Mouse (Mus musculus): ENCODE measurements around the gene Tanc1. TPM values are rescaled to one million over a fixed set of nuclear protein-coding genes. Genes with fewer than 3 reads are reported as not detected.

The Tanc1 gene
- total and polyA plus RNA-seq, 2 experiments from 2014 or later, result 2.7 to 7.3 TPM

- WGBS, result 74% methylated on average over 12 of the region's 12 CpGs
Observed at GRCm38 (mm10) chr2:59761183-59761582, 149.3 kb downstream of the Tanc1 start.

DNA sequence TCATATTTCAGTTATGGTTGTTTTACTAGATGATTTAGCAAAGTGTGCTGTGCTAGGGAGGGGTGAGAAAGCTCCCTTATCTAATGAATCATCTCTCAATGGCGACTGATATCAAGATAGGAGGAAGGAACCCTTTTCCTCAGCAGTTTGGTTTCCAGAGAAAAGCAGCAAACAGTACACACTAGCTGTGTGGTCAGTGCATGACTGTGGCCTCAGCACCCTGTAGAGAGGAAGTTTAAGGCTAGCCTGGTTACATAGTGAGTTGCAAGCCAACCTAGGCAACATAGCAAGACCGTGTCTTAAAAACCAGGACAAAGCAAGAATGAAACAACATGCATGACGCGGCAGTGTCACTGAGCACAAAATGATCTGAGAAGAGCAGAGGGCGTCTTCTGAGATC, 150.4 kb downstream of the Tanc1 start:
- Histone ChIP-seq H3K27ac (ENCODE audit: low read depth, low read length) (no peak overlapping the region), H3K9me3 (ENCODE audit: low read length) (no peaks in the 10 kb centered on the region), H3K4me1 (ENCODE audit: insufficient read depth, low read length) (no peaks in the 10 kb centered on the region), H3K27me3 (ENCODE audit: insufficient read depth, low read length) (no peaks in the 10 kb centered on the region), H3K36me3 (ENCODE audit: insufficient read depth, low read length) (no peaks in the 10 kb centered on the region), H3K9ac (replicated peaks; ENCODE audit: low read length, poor library complexity, severe bottlenecking) (no peak overlapping the region), H3K4me2 (ENCODE audit: low read depth, low read length, poor library complexity, severe bottlenecking) (no peak overlapping the region), H3K4me3 (ENCODE audit: low read depth, low read length) (no peak overlapping the region)
- WGBS, result 93% methylated on average over 5 of the region's 5 CpGs
- TF ChIP-seq CTCF (IDR thresholded peaks at IDR 0.05), result no peak
- DNase-seq (ENCODE audit: low spot score), result no peak
- no peak for ATAC-seq (ENCODE audit: low FRiP score)

More at GRCm38 (mm10) chr2:59761183-59761582, 149.3 kb downstream of the Tanc1 start:
- Histone ChIP-seq H3K4me2 (ENCODE audit: low read depth, low read length, poor library complexity, severe bottlenecking) (no peak overlapping the region), H3K4me1 (ENCODE audit: insufficient read depth, low read length) (no peaks in the 10 kb centered on the region), H3K9me3 (ENCODE audit: low read length) (no peaks in the 10 kb centered on the region), H3K27ac (ENCODE audit: low read depth, low read length) (no peak overlapping the region), H3K36me3 (ENCODE audit: insufficient read depth, low read length) (no peaks in the 10 kb centered on the region), H3K27me3 (ENCODE audit: insufficient read depth, low read length) (no peaks in the 10 kb centered on the region), H3K4me3 (ENCODE audit: low read depth, low read length) (no peak overlapping the region), H3K9ac (replicated peaks; ENCODE audit: low read length, poor library complexity, severe bottlenecking) (no peak overlapping the region)
- no peak for TF ChIP-seq CTCF (IDR thresholded peaks at IDR 0.05)
- no peak for DNase-seq (ENCODE audit: low spot score)
- ATAC-seq (ENCODE audit: low FRiP score), result no peak

- no peaks in the 10 kb centered on the region for H3K9me3 ChIP-seq (ENCODE audit: low read length)
- DNase-seq (ENCODE audit: low spot score) (no peak), ATAC-seq (ENCODE audit: low FRiP score) (no peak)
- no peak overlapping the region for H3K27ac ChIP-seq (ENCODE audit: low read depth, low read length)
- TF ChIP-seq CTCF (IDR thresholded peaks at IDR 0.05), result no peak
- WGBS, result 32% methylated on average over 10 of the region's 10 CpGs
- H3K36me3 ChIP-seq (ENCODE audit: insufficient read depth, low read length), result no peaks in the 10 kb centered on the region
- no peak overlapping the region for H3K4me3 ChIP-seq (ENCODE audit: low read depth, low read length)
- no peaks in the 10 kb centered on the region for H3K4me1 ChIP-seq (ENCODE audit: insufficient read depth, low read length)
- no peaks in the 10 kb centered on the region for H3K27me3 ChIP-seq (ENCODE audit: insufficient read depth, low read length)
- H3K9ac ChIP-seq (replicated peaks; ENCODE audit: low read length, poor library complexity, severe bottlenecking), result no peak overlapping the region
- H3K4me2 ChIP-seq (ENCODE audit: low read depth, low read length, poor library complexity, severe bottlenecking), result peak overlapping the region; percentile 10; the same call in 1 of the 2 replicates
Observed at GRCm38 (mm10) chr2:59765671-59766070, 153.8 kb downstream of the Tanc1 start.

GRCm38 (mm10) chr2:59767893-59768292, 156.1 kb downstream of the Tanc1 start:
- H3K36me3 ChIP-seq (ENCODE audit: insufficient read depth, low read length), result no peaks in the 10 kb centered on the region
- H3K27me3 ChIP-seq (ENCODE audit: insufficient read depth, low read length), result no peaks in the 10 kb centered on the region
- no peak overlapping the region for H3K9ac ChIP-seq (replicated peaks; ENCODE audit: low read length, poor library complexity, severe bottlenecking)
- H3K4me2 ChIP-seq (ENCODE audit: low read depth, low read length, poor library complexity, severe bottlenecking), result no peak overlapping the region
- H3K27ac ChIP-seq (ENCODE audit: low read depth, low read length), result no peak overlapping the region
- no peak for TF ChIP-seq CTCF (IDR thresholded peaks at IDR 0.05)
- WGBS, result 93% methylated on average over 4 of the region's 4 CpGs
- DNase-seq (ENCODE audit: low spot score) (no peak), ATAC-seq (ENCODE audit: low FRiP score) (no peak)
- no peak overlapping the region for H3K4me3 ChIP-seq (ENCODE audit: low read depth, low read length)
- no peaks in the 10 kb centered on the region for H3K9me3 ChIP-seq (ENCODE audit: low read length)
- peaks cover 10% of the 10 kb centered on the region; the same call in 1 of the 2 replicates for H3K4me1 ChIP-seq (ENCODE audit: insufficient read depth, low read length)

DNA sequence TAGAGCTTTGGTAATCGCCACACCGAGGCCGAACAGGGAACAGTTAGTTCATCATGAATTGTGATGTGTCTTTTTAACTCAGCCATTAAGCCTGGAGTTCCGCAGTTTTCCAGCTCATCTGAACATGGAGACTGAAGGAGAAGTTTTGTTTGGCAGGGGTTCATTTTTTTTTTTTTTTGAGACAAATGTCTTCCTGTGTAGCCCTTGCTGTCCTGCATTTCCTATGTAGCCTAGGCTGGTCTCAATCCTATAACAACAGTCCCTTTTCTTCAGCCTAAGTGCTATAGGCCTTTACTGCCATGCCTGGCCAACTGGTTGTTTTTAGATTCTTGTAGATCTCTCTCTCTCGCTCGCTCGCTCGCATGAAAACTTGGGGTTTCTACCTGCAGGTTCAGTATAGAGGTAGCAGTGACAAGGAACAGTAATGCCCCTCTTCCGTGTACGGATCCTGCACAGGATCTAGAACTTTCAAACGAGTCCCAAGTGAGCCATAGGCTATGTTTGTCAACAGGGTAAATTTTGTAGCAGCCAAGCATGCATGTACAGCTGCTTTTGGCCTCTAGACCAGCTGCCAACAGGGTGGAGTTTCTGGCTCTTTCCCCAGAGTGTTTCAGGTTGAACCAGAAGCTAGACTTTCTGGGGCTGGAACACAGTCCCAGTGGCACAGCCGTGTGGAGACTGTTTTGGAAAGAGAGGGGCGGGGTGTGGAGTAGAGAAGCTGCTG, 157.0 kb downstream of the Tanc1 start:
- TF ChIP-seq CTCF (IDR thresholded peaks at IDR 0.05), result no peak
- no peak for ATAC-seq (ENCODE audit: low FRiP score)
- WGBS, result 91% methylated on average over 13 of the region's 13 CpGs

GRCm38 (mm10) chr2:59769385-59769735, 157.5 kb downstream of the Tanc1 start:
- ATAC-seq (ENCODE audit: low FRiP score) (no peak), DNase-seq (ENCODE audit: low spot score) (no peak)
- Histone ChIP-seq H3K27ac (ENCODE audit: low read depth, low read length) (no peak overlapping the region), H3K9me3 (ENCODE audit: low read length) (no peaks in the 10 kb centered on the region), H3K36me3 (ENCODE audit: insufficient read depth, low read length) (no peaks in the 10 kb centered on the region), H3K4me1 (ENCODE audit: insufficient read depth, low read length) (peaks cover 10% of the 10 kb centered on the region; the same call in 1 of the 2 replicates), H3K27me3 (ENCODE audit: insufficient read depth, low read length) (no peaks in the 10 kb centered on the region), H3K9ac (replicated peaks; ENCODE audit: low read length, poor library complexity, severe bottlenecking) (no peak overlapping the region), H3K4me2 (ENCODE audit: low read depth, low read length, poor library complexity, severe bottlenecking) (no peak overlapping the region), H3K4me3 (ENCODE audit: low read depth, low read length) (no peak overlapping the region)
- no peak for TF ChIP-seq CTCF (IDR thresholded peaks at IDR 0.05)
- 97% methylated on average over 3 of the region's 3 CpGs for WGBS

More for the DNA sequence above, 157.0 kb downstream of the Tanc1 start:
- H3K27ac ChIP-seq (ENCODE audit: low read depth, low read length), result no peak overlapping the region
- peaks cover 10% of the 10 kb centered on the region; the same call in 1 of the 2 replicates for H3K4me1 ChIP-seq (ENCODE audit: insufficient read depth, low read length)
- H3K36me3 ChIP-seq (ENCODE audit: insufficient read depth, low read length), result no peaks in the 10 kb centered on the region
- H3K27me3 ChIP-seq (ENCODE audit: insufficient read depth, low read length), result no peaks in the 10 kb centered on the region
- no peak overlapping the region for H3K9ac ChIP-seq (replicated peaks; ENCODE audit: low read length, poor library complexity, severe bottlenecking)
- no peak for DNase-seq (ENCODE audit: low spot score)
- H3K4me2 ChIP-seq (ENCODE audit: low read depth, low read length, poor library complexity, severe bottlenecking), result no peak overlapping the region
- H3K9me3 ChIP-seq (ENCODE audit: low read length), result no peaks in the 10 kb centered on the region
- no peak overlapping the region for H3K4me3 ChIP-seq (ENCODE audit: low read depth, low read length)

Measured in midbrain, postnatal 0 days (tissue).